Mouse (Mus musculus) left cerebral cortex, postnatal 4 days (tissue): ENCODE data around the gene Txn2. TPM values are rescaled to one million over a fixed set of nuclear protein-coding genes. Genes with fewer than 3 reads are reported as not detected.

ENCODE experiments used
- DNase-seq: peaks from one replicate; pipeline ENCODE4 v3.0.0-alpha.2; 2022
- intact Hi-C: fragments of 180-260 bp; cut with DNase I; formaldehyde crosslinking; loops from one replicate; pipeline ENCODE4 v1.15.1; 2025
- total RNA-seq, 2 experiments: library from RNA; stranded (reverse); gene quantifications; 2 replicates each; pipeline ENCODE4 v1.2.3; 2021

The Txn2 gene
- total RNA-seq, 2 experiments from 2014 or later: 91.0 to 92.4 TPM

- intact Hi-C loops: no loop called here
- DNase-seq: no peak
These were observed 6.2 kb upstream of the Txn2 start for GRCm38 (mm10) chr15:77934968-77935367.

- intact Hi-C loops: no loop called here
- DNase-seq: peak; percentile 52
These were observed 5.5 kb upstream of the Txn2 start for GRCm38 (mm10) chr15:77934326-77934725.

- intact Hi-C loops: no loop called here
- peak; percentile 98 for DNase-seq
These were observed 5.0 kb upstream of the Txn2 start for GRCm38 (mm10) chr15:77933770-77934169.

- DNase-seq: no peak
- intact Hi-C loops: no loop called here
These were observed 4.4 kb upstream of the Txn2 start for GRCm38 (mm10) chr15:77933222-77933621.

GRCm38 (mm10) chr15:77931689-77932016, 2.8 kb upstream of the Txn2 start:
- intact Hi-C loops: no loop called here
- DNase-seq: no peak

- intact Hi-C loops: no loop called here
- no peak for DNase-seq
These were observed 2.3 kb upstream of the Txn2 start for GRCm38 (mm10) chr15:77930986-77931688.

- intact Hi-C loops: no loop called here
These were observed 998 bp upstream of the Txn2 start for GRCm38 (mm10) chr15:77929804-77930203.

GRCm38 (mm10) chr15:77928091-77928490, 715 bp downstream of the Txn2 start:
- intact Hi-C loops: no loop called here
- DNase-seq: no peak

More at GRCm38 (mm10) chr15:77929804-77930203, 998 bp upstream of the Txn2 start:
- DNase-seq: no peak

- no peak for DNase-seq
- intact Hi-C loops: no loop called here
These were observed 1.9 kb downstream of the Txn2 start for GRCm38 (mm10) chr15:77926921-77927320.

- intact Hi-C loops: no loop called here
- no peak for DNase-seq
These were observed 3.6 kb downstream of the Txn2 start for GRCm38 (mm10) chr15:77925195-77925594.

- no peak for DNase-seq
- intact Hi-C loops: no loop called here
These were observed 5.4 kb downstream of the Txn2 start for GRCm38 (mm10) chr15:77923267-77924035.

GRCm38 (mm10) chr15:77922710-77923109, 6.1 kb downstream of the Txn2 start:
- DNase-seq: no peak
- intact Hi-C loops: no loop called here

- no peak for DNase-seq
- intact Hi-C loops: no loop called here
These were observed 7.2 kb downstream of the Txn2 start for GRCm38 (mm10) chr15:77921636-77922035.

GRCm38 (mm10) chr15:77920511-77921462, 8.0 kb downstream of the Txn2 start:
- intact Hi-C loops: no loop called here

GRCm38 (mm10) chr15:77919441-77919840, 9.4 kb downstream of the Txn2 start:
- intact Hi-C loops: loop anchor here (5.0 kb wide), 1 partner anchor 147 kb away; no protein-coding TSS in a partner anchor
- no peak for DNase-seq

More at GRCm38 (mm10) chr15:77920511-77921462, 8.0 kb downstream of the Txn2 start:
- DNase-seq: no peak

GRCm38 (mm10) chr15:77916851-77917544, 11.8 kb downstream of the Txn2 start:
- intact Hi-C loops: loop anchor here (5.0 kb wide), 1 partner anchor 145 kb away; no protein-coding TSS in a partner anchor
- DNase-seq: peak; percentile 89

GRCm38 (mm10) chr15:77915287-77915686, 13.5 kb downstream of the Txn2 start:
- DNase-seq: no peak
- intact Hi-C loops: loop anchor here (5.0 kb wide), 1 partner anchor 143 kb away; no protein-coding TSS in a partner anchor

GRCm38 (mm10) chr15:77914507-77914906, 14.3 kb downstream of the Txn2 start:
- intact Hi-C loops: no loop called here

GRCm38 (mm10) chr15:77913054-77913453, 15.8 kb downstream of the Txn2 start:
- no peak for DNase-seq
- intact Hi-C loops: no loop called here

More at GRCm38 (mm10) chr15:77914507-77914906, 14.3 kb downstream of the Txn2 start:
- DNase-seq: no peak

GRCm38 (mm10) chr15:77912585-77912984, 16.2 kb downstream of the Txn2 start:
- no peak for DNase-seq
- intact Hi-C loops: no loop called here
